Mouse (Mus musculus): ENCODE data around the gene Gcgr.

DNA sequence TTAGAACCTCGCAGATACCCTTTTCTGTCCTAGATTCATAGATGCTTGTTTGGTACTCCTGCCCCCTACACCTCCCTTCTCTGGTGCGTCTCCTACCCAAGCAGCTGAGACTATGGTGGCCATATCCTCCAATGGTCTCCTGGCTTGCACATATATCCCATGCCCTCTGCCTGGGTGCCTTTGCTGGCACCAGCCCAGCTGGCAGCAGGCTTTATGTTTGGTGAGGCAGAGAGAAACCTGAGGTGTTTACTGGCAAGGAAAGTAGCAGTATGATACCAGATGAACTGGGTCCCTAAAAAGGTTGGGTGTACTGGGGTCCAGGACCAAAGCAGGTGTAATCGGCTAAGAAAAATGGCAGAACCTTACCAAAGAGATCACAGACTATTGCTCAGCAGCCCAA, 15.5 kb downstream of the Gcgr start:
- TF ChIP-seq CTCF (IDR thresholded peaks at IDR 0.05) (no peak), POLR2A (IDR thresholded peaks at IDR 0.05; ENCODE audit: insufficient read depth, low read depth, low read length) (no peak)

Data from heart, adult 2 months (tissue).